Mouse (Mus musculus) MEL (cell line): ENCODE results near the gene Ipo13.

Experiments used
- CTCF ChIP-seq, 3 experiments: IDR thresholded peaks in 2 of 3; conservative IDR thresholded peaks in 1 of 3; 2 replicates each; pipeline ENCODE4 v1.5.1; 2011 to 2012; ENCODE audit warnings: low read length in 3 of 3, low read depth in 2 of 3, mild to moderate bottlenecking in 2 of 3, improper control_type of control experiment in 1 of 3, inconsistent platforms in 1 of 3, mixed read lengths in 1 of 3, moderate library complexity in 1 of 3; ENCODE audit not compliant: control insufficient read depth in 1 of 3, insufficient read depth in 1 of 3, poor library complexity in 1 of 3, severe bottlenecking in 1 of 3
- EP300 ChIP-seq, 2 experiments: IDR thresholded peaks; 2 replicates each; pipeline ENCODE4 v1.6.1; 2011; ENCODE audit warnings: improper control_type of control experiment in 2 of 2, low read length in 2 of 2, low read depth in 1 of 2, mild to moderate bottlenecking in 1 of 2
- POLR2A ChIP-seq, 2 experiments: IDR thresholded peaks; 2 replicates each; pipeline ENCODE4 v1.6.1; 2011 to 2012; ENCODE audit warnings: low read length in 2 of 2, mild to moderate bottlenecking in 2 of 2, control low read depth in 1 of 2, improper control_type of control experiment in 1 of 2, low read depth in 1 of 2, moderate library complexity in 1 of 2; ENCODE audit not compliant: control insufficient read depth in 1 of 2, insufficient read depth in 1 of 2, poor library complexity in 1 of 2
- TBP ChIP-seq: IDR thresholded peaks from 2 replicates; pipeline ENCODE4 v1.8.0; 2011; ENCODE audit warnings: low read depth, low read length, improper control_type of control experiment
- USF1 ChIP-seq: IDR thresholded peaks from 2 replicates; pipeline ENCODE4 v1.6.1; 2014; ENCODE audit warnings: low read depth, mild to moderate bottlenecking, inconsistent platforms, low read length, improper control_type of control experiment, moderate library complexity

DNA sequence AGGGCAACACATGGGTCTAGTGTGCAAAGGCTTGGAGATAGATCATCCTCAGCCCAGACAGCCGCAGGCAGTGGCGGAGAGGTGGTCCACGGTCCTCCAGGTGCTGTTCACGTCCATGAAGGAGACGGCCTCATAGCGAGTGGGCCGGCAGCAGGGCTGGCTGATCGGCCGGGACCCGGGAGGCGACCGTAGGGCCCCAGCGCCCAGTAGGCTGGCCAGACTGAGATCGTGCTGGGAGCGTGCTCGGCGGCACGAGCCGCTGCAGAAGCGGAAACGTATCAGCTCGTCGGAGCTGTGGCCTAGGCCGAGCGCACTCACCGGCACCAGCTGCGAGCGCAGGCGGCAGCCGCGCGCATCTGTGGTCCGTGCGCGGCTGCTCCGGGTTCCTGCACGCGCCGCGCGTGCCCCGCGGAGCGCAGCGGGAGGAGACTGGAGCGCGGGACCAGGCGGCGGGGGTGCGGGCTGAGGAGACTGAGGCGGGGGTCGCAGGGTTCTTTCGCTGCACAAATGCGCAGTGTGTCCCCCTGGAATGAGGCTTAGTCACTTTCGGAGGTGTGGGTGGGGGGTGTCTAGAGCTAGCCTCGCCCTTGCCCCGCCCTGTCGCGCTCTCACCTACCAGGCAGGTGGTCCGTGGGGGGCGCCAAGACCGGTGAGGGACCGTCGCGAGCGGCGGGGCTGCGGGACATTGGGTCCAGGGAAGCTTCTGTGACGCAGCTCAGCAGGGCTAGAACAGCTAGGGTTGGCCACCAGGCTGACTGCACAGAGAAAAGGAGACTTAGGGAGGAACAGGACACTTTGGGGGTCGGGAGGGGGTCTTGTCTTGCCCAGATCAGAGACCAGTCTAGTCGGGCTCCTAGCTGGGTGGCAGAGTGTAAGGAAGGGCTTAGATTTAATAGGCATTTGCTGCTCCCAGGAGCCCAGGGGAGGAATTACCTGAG is 12.0 kb upstream of the Ipo13 start:
- no peak for TF ChIP-seq EP300 (IDR thresholded peaks at IDR 0.05; ENCODE audit: low read depth in 1 of 2, low read length in 2 of 2)
- TF ChIP-seq POLR2A (IDR thresholded peaks at IDR 0.05; ENCODE audit: control insufficient read depth in 1 of 2, insufficient read depth in 1 of 2, low read depth in 1 of 2, low read length in 2 of 2, poor library complexity in 1 of 2), result no peak
- no peak for TF ChIP-seq CTCF (IDR thresholded peaks at IDR 0.05 in 2 of 3, conservative IDR thresholded peaks at IDR 0.05 in 1 of 3; ENCODE audit: control insufficient read depth in 1 of 3, insufficient read depth in 1 of 3, low read depth in 2 of 3, low read length in 3 of 3, poor library complexity in 1 of 3, severe bottlenecking in 1 of 3)
- TF ChIP-seq USF1, result no peak
- no peak for TF ChIP-seq TBP
